ENCODE assay signal across 1 mouse cellular context in the genomic region with DNA sequence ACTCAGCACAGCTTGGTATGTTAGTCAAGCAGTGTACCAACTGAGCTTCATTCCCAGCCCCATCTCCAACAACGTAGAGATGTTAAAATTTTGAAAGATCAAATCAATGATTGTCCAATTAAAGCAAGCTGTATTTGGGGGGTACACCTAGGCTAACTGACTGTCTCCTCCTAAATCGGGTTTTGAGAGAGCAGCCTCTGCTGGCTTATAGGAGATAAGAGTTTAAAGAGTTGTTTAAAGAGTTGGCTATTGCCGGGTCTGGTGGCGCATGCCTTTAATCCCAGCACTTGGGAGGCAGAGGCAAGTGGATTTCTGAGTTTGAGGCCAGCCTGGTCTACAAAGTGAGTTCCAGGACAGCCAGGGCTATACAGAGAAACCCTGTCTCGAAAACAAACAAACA.
A peak's percentile ranks its signal among the peaks of the same experiment; 100 is the strongest.
TF ChIP-seq lines count a peak whose summit lies in the region.

No protein-coding gene starts in this region.

TF ChIP-seq in MEL, 35 proteins besides CTCF, POLR2A, EP300 and RAD21:
- TF ChIP-seq GATA1 (IDR thresholded peaks at IDR 0.05; ENCODE audit: low read depth, low read length) (0 out of 2 replicates have a peak, but pooled peaks have one; percentile 28), TBP (IDR thresholded peaks at IDR 0.05; ENCODE audit: low read depth, low read length) (peak; percentile 61; the same call in 1 of the 2 replicates)
TF ChIP-seq in MEL: peak in this region for 2; not testable (repeated sequence) for 33.
